Mouse (Mus musculus): ENCODE results near the gene Pip5kl1. TPM values are rescaled to one million over a fixed set of nuclear protein-coding genes. Genes with fewer than 3 reads are reported as not detected.
A peak's percentile ranks its signal among the peaks of the same experiment; 100 is the strongest.

The Pip5kl1 gene
- not detected in 2 replicates for total RNA-seq (2017)

- no peak for ATAC-seq (replicated peaks; ENCODE audit: low read depth, poor library complexity, severe bottlenecking)
These were observed at the start of gene Pip5kl1 for GRCm38 (mm10) chr2:32574497-32574896. Gene Pip5kl1, plus strand, starts transcription at chr2:32574797.

DNA sequence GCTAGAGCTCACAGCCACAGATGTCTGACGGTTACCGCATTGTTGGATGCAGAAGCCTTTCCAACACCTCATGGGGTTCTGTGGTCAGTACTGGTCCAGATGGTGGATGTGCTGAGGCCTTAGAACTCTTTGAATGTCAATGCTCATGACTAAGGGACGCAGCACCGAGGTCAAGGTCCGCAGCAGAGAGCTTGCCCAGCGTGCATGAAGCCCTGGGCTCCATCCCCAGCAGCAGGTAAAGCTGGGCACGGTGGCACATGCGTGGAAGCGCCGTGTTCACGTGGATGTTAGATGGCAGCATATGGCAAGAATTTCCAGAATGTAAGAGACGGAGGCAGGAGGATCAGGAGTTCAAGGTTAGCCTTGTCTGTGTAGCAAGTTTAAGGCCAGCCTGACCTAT lies 48.8 kb upstream of the Pip5kl1 start:
- ATAC-seq (replicated peaks; ENCODE audit: low read depth, poor library complexity, severe bottlenecking): no peak

DNA sequence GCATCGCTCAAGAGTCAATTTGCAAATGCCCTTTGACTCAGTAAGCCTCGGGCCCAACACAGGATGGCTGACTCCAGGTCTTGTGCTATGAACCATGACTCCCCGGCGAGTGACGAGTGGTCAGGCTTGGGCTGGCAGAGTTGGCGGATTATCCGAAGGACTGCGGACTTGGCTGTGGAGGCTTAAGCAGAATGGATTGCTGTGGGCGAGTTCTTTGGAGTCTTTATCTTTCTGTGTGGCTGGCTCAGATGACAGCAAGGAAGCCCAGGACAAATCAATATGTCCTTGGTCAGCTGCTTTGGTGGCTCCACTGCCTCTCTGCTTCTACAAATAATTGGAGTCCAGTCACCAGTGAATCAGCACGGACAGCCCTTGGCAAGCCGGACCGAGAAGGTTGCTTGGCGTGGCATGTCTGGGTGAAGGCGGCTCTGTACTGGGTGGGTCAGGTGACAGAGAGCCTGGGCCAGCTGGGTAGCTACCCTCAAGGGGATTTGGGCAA lies 47.1 kb upstream of the Pip5kl1 start:
- no peak for ATAC-seq (replicated peaks; ENCODE audit: low read depth, poor library complexity, severe bottlenecking)

DNA sequence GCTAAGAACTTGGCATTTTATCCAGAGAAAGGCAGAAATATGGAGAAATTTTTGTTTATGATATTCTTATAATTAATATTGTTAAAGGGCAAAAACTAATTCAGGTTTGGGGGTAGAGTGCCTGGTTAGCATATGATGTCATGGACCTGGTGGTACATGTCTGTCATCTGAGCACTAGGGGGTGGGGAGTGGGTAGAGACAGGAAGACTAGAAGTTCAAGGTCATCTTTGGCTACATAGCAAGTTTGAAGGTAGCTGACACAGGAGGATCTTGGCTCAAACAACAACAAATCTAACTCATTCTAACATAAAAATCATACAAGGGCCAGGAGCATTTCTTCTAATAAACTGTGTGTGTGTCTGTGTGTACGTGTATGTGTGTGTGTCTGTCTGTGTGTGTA lies 46.3 kb upstream of the Pip5kl1 start:
- ATAC-seq (replicated peaks; ENCODE audit: low read depth, poor library complexity, severe bottlenecking): no peak

GRCm38 (mm10) chr2:32530479-32530878 lies 44.1 kb upstream of the Pip5kl1 start:
- ATAC-seq (replicated peaks; ENCODE audit: low read depth, poor library complexity, severe bottlenecking): peak; percentile 28; the same call in 1 of the 2 replicates

DNA sequence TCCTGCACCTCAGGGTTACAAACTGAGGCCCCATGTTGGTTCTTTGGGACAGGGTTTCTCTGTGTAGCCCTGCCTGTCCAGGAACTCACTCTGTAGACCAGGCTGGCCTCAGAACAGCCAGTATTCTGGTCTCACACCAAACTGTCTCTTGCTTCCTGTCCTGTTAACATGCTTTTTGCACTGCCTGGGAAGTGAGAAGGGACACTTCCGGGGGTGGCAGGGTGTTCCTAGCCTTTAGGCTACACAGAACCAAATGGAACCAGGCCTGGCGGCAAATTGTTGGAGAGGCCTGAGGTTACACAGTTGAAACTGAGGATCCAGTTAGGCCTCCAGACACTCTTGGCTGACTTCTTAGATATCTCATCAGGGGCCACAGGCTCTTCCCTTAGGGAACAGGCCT lies 41.4 kb upstream of the Pip5kl1 start:
- no peak for ATAC-seq (replicated peaks; ENCODE audit: low read depth, poor library complexity, severe bottlenecking)

GRCm38 (mm10) chr2:32534061-32534732 lies 40.4 kb upstream of the Pip5kl1 start:
- ATAC-seq (replicated peaks; ENCODE audit: low read depth, poor library complexity, severe bottlenecking): peak; percentile 24

DNA sequence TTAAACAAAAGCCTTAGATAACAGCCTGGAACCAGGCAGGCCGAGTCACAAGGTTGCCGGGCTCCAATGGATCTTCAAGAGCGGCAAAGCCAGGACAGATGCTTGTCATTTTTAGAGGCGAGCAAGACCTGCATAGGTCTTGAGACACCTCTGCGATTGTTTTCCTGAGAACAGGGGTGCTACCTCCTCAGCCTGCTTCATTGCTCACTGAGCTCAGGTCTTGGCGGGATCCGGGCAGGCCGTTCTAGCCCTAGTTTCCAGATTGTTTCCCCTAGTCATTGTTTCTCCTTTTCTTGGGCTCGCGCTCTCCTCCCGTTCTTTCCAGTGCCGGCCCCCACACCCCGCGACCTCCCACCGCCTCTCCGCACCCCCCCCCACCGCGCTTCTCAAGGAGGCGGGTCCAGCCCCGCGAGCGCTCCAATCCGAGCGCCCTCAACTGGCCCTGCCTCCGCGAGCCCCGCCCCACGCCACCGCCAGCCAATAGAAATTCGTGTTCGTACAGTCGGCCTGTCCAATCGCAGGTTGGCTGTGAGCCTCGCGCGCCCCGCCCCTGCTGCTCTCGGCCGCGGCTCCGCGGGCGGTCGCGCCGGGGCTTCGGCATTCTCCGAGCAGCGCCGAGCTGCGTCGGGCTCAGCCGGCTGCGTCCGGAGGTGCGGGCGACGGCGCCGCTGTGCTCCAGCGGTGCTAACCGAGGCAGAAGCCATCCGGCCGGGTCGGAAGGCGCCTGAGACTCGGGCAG lies 39.7 kb upstream of the Pip5kl1 start, which contains the start of gene Fam102a:
Fam102a (plus strand) TSS at position 600 of the 739 bp plus-strand sequence.
- peak; percentile 86 for ATAC-seq (replicated peaks; ENCODE audit: low read depth, poor library complexity, severe bottlenecking)

DNA sequence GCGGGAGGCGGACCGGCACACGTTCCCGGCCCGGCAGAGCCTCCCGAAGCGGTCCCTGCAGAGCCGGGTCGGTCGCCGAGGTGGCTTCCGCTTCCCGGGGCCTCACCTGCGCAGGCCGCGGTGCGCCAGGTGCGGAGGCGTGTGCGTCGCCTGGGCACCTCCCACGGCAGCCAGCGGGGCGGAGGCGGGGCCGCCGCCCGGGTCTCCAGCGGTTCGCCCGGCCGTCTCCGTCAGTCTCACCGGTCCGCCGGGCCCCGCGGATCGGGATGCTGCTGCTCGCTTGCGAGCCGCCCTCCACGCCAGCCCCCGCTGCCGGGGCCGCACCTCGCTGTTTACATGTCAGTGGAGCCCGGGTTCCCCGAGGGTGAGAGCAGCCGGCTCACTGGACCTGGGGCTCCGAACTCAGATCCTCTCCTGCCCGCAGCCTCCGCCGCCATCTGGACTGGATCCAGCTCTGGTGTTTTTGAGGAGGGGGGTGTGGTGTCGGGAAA lies 39.1 kb upstream of the Pip5kl1 start:
- ATAC-seq (replicated peaks; ENCODE audit: low read depth, poor library complexity, severe bottlenecking): no peak

GRCm38 (mm10) chr2:32536086-32536633 lies 38.4 kb upstream of the Pip5kl1 start:
- ATAC-seq (replicated peaks; ENCODE audit: low read depth, poor library complexity, severe bottlenecking): no peak

GRCm38 (mm10) chr2:32536634-32537359 lies 37.8 kb upstream of the Pip5kl1 start:
- ATAC-seq (replicated peaks; ENCODE audit: low read depth, poor library complexity, severe bottlenecking): peak; percentile 12; the same call in 1 of the 2 replicates

DNA sequence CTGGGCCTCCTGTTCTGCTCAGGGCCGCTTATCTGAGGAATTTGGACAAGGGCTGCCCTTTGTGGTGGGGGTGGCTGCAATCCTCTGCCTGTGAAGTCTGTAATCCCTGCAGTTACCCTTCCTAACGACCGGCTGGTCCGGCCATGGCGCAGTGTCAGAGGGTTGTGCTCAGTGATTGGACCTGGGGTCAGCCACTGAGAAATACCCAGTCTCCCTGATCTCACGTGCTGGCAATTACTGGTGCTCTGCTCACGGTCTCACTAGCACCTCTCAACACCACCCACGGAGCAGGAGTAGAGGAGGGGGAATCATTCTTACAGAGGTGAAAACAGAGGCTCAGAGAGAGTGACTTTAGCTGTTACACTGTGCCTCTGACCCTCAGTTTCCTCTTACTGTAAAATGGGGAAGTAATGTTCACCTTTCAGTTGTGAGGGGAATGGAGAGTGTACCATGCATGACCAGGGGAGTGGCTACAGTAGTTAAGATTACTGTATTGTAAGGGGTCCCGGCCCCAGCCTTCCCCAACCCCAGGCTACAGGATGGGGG lies 37.2 kb upstream of the Pip5kl1 start:
- ATAC-seq (replicated peaks; ENCODE audit: low read depth, poor library complexity, severe bottlenecking): no peak

DNA sequence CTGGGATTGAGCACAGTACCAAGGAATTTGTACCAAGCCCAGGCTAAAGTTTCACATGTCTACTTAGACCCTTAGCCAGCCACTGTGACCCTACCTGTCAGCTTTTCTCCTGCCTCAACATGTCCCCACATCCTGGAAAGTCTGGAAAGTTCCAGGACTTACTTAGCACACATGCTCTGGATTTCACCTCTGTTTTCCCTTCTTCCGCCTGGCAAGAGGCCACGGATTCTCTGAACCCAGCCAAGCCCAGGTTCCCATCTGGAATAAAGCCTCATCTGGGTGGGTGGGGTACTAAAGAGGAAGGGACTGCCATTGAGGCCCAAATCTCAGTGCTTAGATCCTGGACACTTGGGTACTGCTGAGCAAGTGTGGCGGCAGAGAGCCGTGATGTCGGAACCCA lies 36.7 kb upstream of the Pip5kl1 start:
- no peak for ATAC-seq (replicated peaks; ENCODE audit: low read depth, poor library complexity, severe bottlenecking)

DNA sequence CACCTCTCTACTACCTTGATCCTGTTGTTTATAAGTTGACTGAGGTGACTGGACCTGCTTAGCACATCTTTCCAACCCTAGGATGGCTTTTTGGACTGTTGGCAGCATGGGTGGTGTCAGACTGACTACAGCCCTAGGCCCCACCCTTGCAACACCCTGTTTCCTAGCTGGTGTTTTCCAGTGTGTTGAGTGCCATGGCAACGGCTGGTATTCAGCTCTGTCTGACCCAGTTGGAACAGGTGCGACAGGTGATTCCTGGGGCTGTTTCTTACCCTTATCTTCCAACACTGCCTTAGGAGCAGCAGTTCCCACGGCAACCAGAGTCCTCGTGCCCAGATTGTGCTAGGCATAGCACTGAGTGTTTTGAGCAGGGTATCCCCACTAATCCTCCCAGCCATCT lies 36.1 kb upstream of the Pip5kl1 start:
- ATAC-seq (replicated peaks; ENCODE audit: low read depth, poor library complexity, severe bottlenecking): no peak

GRCm38 (mm10) chr2:32539452-32539981 lies 35.1 kb upstream of the Pip5kl1 start:
- ATAC-seq (replicated peaks; ENCODE audit: low read depth, poor library complexity, severe bottlenecking): no peak

DNA sequence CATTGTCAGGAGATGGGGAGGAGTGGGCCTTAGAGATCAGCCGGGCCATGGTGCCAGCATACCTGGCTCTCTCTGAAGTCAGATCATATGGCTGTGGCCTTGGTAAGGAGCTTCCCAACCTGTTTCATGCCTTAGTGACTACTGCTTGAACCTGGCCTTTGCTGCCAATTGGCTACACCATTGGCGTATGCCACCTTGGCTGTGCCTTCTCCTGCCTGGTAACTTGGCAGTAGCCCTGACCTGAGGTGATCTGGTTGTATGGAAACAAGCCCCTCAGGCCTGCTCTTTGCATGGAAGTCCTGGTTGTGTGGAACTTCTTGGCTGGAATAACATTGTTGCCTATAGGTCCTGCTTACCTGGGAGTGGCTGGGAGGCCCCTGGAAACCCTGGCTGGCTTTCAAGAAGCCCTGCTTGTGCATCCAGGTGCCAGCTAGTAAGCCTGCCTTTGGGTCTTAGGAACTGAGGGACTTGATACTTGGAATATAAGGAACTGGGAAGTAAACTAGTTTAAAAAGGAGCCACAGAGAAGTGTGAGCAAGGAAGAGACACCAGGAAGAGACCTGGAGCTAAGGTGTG lies 33.2 kb upstream of the Pip5kl1 start:
- ATAC-seq (replicated peaks; ENCODE audit: low read depth, poor library complexity, severe bottlenecking): no peak

DNA sequence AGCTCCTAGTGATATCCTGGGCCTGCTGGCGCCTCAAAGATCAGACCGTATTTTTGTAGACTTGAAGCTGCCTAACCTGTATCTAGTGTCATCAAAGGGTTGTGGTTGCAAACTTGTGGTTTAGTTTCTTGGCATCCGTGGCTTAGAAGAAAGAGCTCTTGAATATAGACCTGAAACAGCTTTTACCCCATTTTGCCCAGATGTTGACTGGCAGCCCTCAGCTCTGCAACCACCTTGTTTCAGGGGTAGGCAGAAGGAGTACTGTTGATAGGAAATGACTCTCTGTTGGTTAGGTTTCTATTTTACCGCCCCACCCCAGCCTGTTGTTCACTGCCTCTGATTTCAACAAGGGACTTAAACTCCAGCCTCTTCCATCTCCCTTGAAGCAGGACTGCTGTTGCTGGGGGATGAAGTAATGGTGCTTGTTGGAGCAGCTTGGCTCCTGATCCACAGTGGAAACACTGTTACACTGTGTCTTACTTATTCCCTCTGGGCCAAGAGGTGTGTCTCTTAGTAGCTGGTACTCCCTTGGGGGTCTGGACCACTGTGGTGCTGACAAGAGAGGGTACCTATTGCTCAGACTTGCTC lies 32.5 kb upstream of the Pip5kl1 start:
- ATAC-seq (replicated peaks; ENCODE audit: low read depth, poor library complexity, severe bottlenecking): peak; percentile 43

DNA sequence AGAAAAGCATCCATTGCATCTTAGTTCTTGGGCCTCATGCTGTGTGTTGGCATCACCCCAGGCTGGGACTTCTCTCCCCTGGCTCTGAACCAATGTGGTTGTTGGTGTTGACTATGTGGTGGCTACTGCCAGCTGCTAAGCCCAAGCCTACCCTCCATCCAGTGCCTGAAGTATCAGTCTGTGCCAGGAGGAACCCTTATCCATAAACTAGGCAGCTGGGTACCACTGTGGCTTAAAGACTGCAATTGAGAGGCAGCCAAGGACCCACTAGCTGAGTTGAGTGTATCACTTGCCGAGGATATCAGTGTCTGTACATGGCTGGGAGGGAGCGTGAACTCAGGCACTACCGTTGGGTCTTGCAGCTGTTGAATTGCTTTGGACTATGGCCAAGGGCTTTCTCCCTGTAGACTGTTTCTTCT lies 31.6 kb upstream of the Pip5kl1 start:
- ATAC-seq (replicated peaks; ENCODE audit: low read depth, poor library complexity, severe bottlenecking): no peak

DNA sequence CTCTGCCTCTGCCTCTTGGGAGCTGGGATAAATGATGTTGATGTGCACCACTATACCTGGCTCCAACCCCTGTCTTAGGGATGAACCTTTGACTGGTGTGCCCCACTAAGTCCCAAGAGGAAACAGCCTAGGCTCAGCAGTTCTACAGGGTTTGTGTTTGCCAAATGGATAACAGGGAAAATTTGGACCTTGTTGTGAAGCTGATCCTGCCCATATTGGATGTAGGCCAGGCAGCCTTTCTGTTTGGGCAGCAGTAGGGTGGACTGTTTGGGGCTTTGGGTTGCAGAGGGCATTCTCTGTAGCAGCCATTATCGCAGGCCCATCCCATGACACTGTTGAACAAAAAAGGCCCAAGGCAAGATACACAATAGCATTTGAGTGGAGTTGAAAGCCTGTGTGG lies 27.6 kb upstream of the Pip5kl1 start:
- no peak for ATAC-seq (replicated peaks; ENCODE audit: low read depth, poor library complexity, severe bottlenecking)
